Mouse (Mus musculus) adipose tissue, adult 10 weeks (tissue): Measurements from ENCODE around the gene Gm49630. TPM values are rescaled to one million over a fixed set of nuclear protein-coding genes. Genes with fewer than 3 reads are reported as not detected.

Source experiments
- polyA plus RNA-seq: library from polyadenylated mRNA; stranded (reverse); fragments of 350-450 nt; fragmentation: Illumina TruSeq; extraction: RNeasy Lipid Tissue Mini Kit (QIAGEN cat#74804); gene quantifications from one replicate; pipeline ENCODE4 v1.2.3, GENCODE M21; 2014; ENCODE audit warnings: low read depth, low replicate concordance

Gm49630 gene
- not detected for polyA plus RNA-seq

DNA sequence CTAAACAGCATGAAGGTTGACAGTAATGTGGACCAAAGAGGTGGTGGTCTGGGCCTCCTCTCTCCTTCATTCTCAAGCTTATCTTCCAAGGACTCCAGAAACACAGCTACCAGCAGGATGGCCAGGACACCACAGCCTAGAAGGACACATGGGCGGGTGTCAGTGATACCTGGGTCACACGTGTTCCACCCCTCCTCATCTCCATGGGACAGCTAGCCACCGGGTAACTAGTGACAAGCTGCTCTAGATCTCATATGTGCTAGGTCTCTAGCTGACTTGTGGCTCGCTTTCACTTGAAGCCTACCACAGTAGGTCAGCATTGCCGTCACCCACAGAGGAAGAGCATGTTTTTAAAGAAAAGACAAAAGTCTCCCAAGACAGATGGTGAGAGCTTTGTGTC lies at the start of gene Gm49630:
Gene Gm49630, minus strand, starts transcription at position 101 of the 400 bp plus-strand sequence.

DNA sequence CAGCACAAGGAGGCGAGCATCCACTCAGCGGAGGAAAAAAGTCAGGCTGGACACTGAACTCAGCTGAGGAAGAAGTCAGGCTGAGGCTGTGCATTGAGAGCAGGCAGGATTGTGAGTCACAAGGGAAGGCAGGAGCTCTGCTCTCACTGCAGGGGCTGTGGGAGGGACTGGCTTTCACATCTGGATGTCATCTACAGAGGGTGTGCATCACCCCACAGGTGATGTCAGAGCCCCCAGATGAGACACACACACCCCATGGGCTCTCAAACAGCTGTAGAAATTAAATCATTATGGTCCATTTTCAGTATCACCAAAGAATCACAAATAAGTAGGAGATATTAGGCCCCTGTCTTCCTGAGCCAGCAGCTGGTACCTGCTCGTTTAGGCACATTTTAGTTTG lies 13.6 kb upstream of the Gm49630 start, which contains the start of gene Unc93a2:
Gene Unc93a2, minus strand, starts transcription at position 101 of the 400 bp plus-strand sequence.

DNA sequence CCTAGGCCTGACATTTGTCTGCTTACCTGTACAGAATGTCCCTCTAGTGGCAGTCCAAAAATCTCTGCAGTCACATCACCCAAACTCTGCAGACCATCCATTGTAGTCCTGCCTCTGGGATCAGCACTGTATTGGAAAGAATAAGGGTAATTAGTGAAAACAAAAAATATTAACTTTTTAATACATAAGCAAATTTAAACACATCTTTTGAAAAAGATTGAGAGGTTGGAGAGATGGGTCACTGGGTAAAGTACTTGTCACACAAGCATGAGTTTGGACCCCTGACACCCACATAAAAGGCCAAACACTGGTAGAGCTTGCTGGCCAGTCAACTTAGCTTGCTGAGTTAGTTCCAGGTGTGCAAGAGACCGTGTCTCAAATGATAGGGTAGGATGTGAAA lies 19.2 kb downstream of the Gm49630 start, which contains the start of gene Ttll2:
Gene Ttll2, minus strand, starts transcription at position 101 of the 400 bp plus-strand sequence.

DNA sequence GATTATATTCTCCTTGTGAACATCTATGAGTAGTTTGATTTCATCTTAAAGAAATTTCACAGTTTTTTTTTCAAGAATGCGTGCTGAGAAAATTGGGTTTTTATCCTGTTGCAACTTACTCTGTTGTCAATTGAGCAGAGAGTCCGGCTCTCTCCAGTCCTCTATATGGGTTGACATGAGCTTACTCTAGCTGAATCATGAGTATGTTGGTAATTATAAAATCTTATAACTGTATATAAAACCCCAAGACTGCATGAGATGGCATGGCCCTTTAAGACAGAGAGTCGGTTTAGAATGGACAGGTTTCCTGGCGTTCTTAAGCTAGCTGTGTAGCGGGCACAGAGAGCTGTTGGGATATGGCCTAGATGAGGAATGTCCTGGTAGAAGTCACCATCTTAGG lies 47.4 kb downstream of the Gm49630 start, which contains the start of gene Tcp10a:
Gene Tcp10a, plus strand, starts transcription at position 301 of the 400 bp plus-strand sequence.

Other genes starting within 250 kb of the Gm49630 start
- 11.0 TPM for gene Rps6ka2, start 201.9 kb downstream of the Gm49630 start, polyA plus RNA-seq
- gene Tcp10a, start 47.3 kb downstream of the Gm49630 start, polyA plus RNA-seq = 9.5 TPM
- gene Ttll2, start 19.3 kb downstream of the Gm49630 start, polyA plus RNA-seq = 0.76 TPM
- 2.1 TPM for gene Unc93a2, start 13.5 kb upstream of the Gm49630 start, polyA plus RNA-seq